Mouse (Mus musculus): ENCODE measurements at regions not wholly inside any gene's neighbourhood (a gene's known extent, or its start where the extent isn't known, plus 50 kb on each side); places are given as distances from the start of the nearest gene placed in this dataset.

GRCm38 (mm10) chr13:116740825-116741224 lies 284.5 kb downstream of the Parp8 start:
- TF ChIP-seq CTCF (IDR thresholded peaks at IDR 0.05; ENCODE audit: extremely low read depth, insufficient read length, insufficient replicate concordance, low read depth, low read length), result no peak
- TF ChIP-seq POLR2A (IDR thresholded peaks at IDR 0.05; ENCODE audit: low read depth, low read length), result no peak
